Mouse (Mus musculus) fibroblast of lung, adult 2 months (primary cell): ENCODE results near the gene Slc20a1.
A peak's percentile ranks its signal among the peaks of the same experiment; 100 is the strongest.

Experiments
- DNase-seq: peaks from one replicate; pipeline ENCODE4 v3.0.0-alpha.2; 2011; ENCODE audit warnings: low read depth

Gene Slc20a1

GRCm38 (mm10) chr2:129253631-129253970 lies 55.0 kb downstream of the Slc20a1 start:
- DNase-seq: no peak

DNA sequence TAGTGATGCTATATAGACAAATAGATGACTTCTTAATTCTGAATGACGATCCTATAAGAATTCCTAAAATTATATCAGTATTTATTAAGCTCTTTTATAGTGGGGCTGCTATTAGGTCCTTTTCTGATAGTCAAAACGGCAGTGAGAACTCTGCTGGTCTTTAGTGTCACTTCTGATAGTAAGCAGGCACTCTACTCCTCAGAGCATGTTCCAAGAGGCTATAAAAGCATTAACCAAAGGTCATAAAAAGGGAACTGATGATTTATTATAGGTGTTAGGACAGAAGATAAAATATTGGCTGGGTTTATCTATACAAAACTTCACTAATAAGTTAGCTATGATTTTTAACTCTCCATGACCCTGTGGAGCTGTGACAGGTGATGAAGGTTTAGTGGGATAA lies 55.5 kb downstream of the Slc20a1 start:
- no peak for DNase-seq

DNA sequence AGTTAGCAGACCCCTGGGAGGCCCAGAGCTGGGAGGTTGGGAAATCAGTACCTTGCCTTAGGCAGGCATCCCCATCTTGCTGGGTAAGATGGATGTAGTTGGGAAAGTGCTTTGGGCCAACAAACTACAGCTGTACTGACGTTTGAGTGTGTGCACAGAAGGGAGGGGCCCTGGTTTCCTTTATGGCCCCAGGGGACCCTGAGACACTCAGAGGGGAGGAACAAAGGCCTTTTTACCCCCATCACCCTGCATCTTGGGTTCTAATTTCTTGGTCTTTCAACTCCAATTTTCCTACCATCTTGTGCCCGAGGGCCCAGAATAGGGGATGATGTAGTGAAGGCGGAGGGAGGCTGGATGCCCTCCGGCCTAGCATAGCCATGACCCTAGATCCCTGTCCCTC lies 57.4 kb downstream of the Slc20a1 start:
- no peak for DNase-seq

GRCm38 (mm10) chr2:129258056-129258455 lies 59.5 kb downstream of the Slc20a1 start:
- DNase-seq: no peak

- peak; percentile 40 for DNase-seq
These were observed 60.1 kb downstream of the Slc20a1 start for GRCm38 (mm10) chr2:129258475-129259211.

GRCm38 (mm10) chr2:129260646-129261045 lies 62.1 kb downstream of the Slc20a1 start:
- DNase-seq: no peak
